In the genomic region with DNA sequence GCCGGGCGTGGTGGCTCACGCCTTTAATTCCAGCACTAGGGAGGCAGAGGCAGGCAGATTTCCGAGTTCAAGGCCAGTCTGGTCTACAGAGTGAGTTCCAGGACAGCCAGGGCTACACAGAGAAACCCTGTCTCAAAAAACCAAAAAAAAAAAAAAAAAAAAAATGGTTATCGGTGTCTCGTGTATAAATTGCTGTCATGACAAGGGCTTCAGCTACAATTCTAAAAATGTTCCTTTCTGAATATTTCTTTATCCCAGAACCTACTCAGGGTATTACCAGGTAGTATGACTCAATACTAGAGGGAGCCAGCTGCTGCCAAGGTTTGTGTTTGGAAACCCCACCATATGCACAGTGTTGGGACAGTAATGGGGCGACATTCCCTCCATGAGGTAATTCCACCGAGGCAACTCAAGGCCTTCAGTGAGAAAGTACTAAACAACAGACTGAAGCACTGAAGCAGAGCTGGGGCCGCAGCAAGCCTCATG, we compare ENCODE assay signal across 34 mouse cellular contexts.
"Had no signal": no experiment of that assay in that cellular context is flagged by ENCODE, and none has a peak within 500 bp of the region (broad histone marks: within the 10 kb centered on the region; RNA-seq: fewer than 3 reads in every experiment).

No protein-coding gene starts in this region.

- H3K9ac ChIP-seq: heart, embryonic 12.5 days; heart, embryonic 13.5 days; heart, embryonic 15.5 days; hindbrain, embryonic 12.5 days; hindbrain, embryonic 13.5 days; hindbrain, embryonic 14.5 days; hindbrain, embryonic 15.5 days; intestine, embryonic 15.5 days; kidney, embryonic 15.5 days had no signal

- H3K9me3 ChIP-seq: heart, embryonic 13.5 days; heart, embryonic 15.5 days; hindbrain, embryonic 10.5 days; hindbrain, embryonic 12.5 days; hindbrain, embryonic 13.5 days; hindbrain, embryonic 15.5 days; intestine, embryonic 15.5 days; kidney, embryonic 15.5 days had no signal

- H3K27ac ChIP-seq: heart, embryonic 10.5 days; heart, embryonic 13.5 days; heart, embryonic 15.5 days; hindbrain, embryonic 10.5 days; hindbrain, embryonic 12.5 days; hindbrain, embryonic 13.5 days; hindbrain, embryonic 14.5 days; hindbrain, embryonic 15.5 days; hindbrain, postnatal 0 days; intestine, embryonic 15.5 days; kidney, embryonic 15.5 days; kidney, postnatal 0 days; layer of hippocampus, adult 2 months had no signal

- DNase-seq: heart, postnatal 10 days; heart, postnatal 14 days; heart, postnatal 36 days; heart, postnatal 4 days; kidney, adult 11 months; kidney, adult 18-20 months; kidney, adult 2 months; kidney, adult 9 months; kidney, postnatal 10 days; kidney, postnatal 14 days; kidney, postnatal 25 days; kidney, postnatal 36 days; kidney, postnatal 4 days; layer of hippocampus, adult 9-11 months; layer of hippocampus, postnatal 36 days had no signal

- ATAC-seq: hindbrain, embryonic 16.5 days; hindbrain, postnatal 0 days; inflammation-experienced regulatory T-cells, adult 6 months; intestine, embryonic 15.5 days; intestine, embryonic 16.5 days; intestine, postnatal 0 days had no signal

- H3K4me2 ChIP-seq: heart, embryonic 11.5 days; heart, embryonic 12.5 days; heart, embryonic 13.5 days; heart, embryonic 15.5 days; hindbrain, embryonic 12.5 days; hindbrain, embryonic 13.5 days; hindbrain, embryonic 14.5 days; hindbrain, embryonic 15.5 days; intestine, embryonic 15.5 days; kidney, embryonic 15.5 days had no signal

- H3K36me3 ChIP-seq: heart, embryonic 10.5 days; heart, embryonic 12.5 days; heart, embryonic 13.5 days; heart, embryonic 15.5 days; hindbrain, embryonic 10.5 days; hindbrain, embryonic 12.5 days; hindbrain, embryonic 13.5 days; hindbrain, embryonic 15.5 days; intestine, embryonic 15.5 days; kidney, embryonic 15.5 days had no signal

- H3K4me1 ChIP-seq: heart, embryonic 10.5 days; heart, embryonic 12.5 days; heart, embryonic 13.5 days; heart, embryonic 15.5 days; hindbrain, embryonic 10.5 days; hindbrain, embryonic 12.5 days; hindbrain, embryonic 13.5 days; hindbrain, embryonic 15.5 days; intestine, embryonic 15.5 days; kidney, embryonic 15.5 days had no signal

- H3K4me3 ChIP-seq: heart, embryonic 10.5 days; heart, embryonic 12.5 days; heart, embryonic 13.5 days; heart, embryonic 15.5 days; hindbrain, embryonic 10.5 days; hindbrain, embryonic 12.5 days; hindbrain, embryonic 13.5 days; hindbrain, embryonic 15.5 days; intestine, embryonic 15.5 days; kidney, embryonic 15.5 days; layer of hippocampus, adult 2 months had no signal

- H3K27me3 ChIP-seq: heart, embryonic 12.5 days; heart, embryonic 13.5 days; hindbrain, embryonic 12.5 days; hindbrain, embryonic 13.5 days; hindbrain, embryonic 15.5 days; intestine, embryonic 15.5 days; kidney, embryonic 15.5 days had no signal
